Mouse (Mus musculus) stomach, postnatal 0 days (tissue): Measurements from ENCODE around the gene Olfr603. TPM values are rescaled to one million over a fixed set of nuclear protein-coding genes. Genes with fewer than 3 reads are reported as not detected.

Source experiments
- ATAC-seq: fragments of 200-750 bp; cut with Nextera tagmentation; 2 replicates; pipeline ENCODE4 v1.8.0; 2017; ENCODE audit not compliant: low FRiP score, low TSS enrichment
- DNase-seq: peaks from one replicate; pipeline ENCODE4 v3.0.0-alpha.2; 2016; ENCODE audit warnings: low spot score
- H3K27ac ChIP-seq: fragments of 300-500 bp; sonication (generic); replicated peaks from 2 replicates; pipeline ENCODE4 v1.5.1; 2014; ENCODE audit warnings: mild to moderate bottlenecking, control low read depth
- H3K27me3 ChIP-seq: fragments of 300-500 bp; sonication (generic); 2 replicates; pipeline ENCODE4 v1.6.1; 2014; ENCODE audit warnings: low read length; ENCODE audit not compliant: control insufficient read depth, insufficient read depth
- H3K36me3 ChIP-seq: fragments of 300-500 bp; sonication (generic); 2 replicates; pipeline ENCODE4 v1.6.1; 2014; ENCODE audit warnings: low read length, mixed read lengths; ENCODE audit not compliant: control insufficient read depth, insufficient read depth
- H3K4me1 ChIP-seq: fragments of 300-500 bp; sonication (generic); replicated peaks from 2 replicates; pipeline ENCODE4 v1.6.1; 2014; ENCODE audit warnings: antibody characterized with exemption; ENCODE audit not compliant: control insufficient read depth, insufficient read depth
- H3K4me2 ChIP-seq: fragments of 300-500 bp; sonication (generic); replicated peaks from 2 replicates; pipeline ENCODE4 v1.6.1; 2014; ENCODE audit warnings: low read depth, mild to moderate bottlenecking, control low read depth, moderate library complexity
- H3K4me3 ChIP-seq: fragments of 300-500 bp; sonication (generic); 2 replicates; pipeline ENCODE4 v1.5.1; 2014; ENCODE audit warnings: low read depth, low read length, control low read depth
- H3K9ac ChIP-seq: fragments of 300-500 bp; sonication (generic); 2 replicates; pipeline ENCODE4 v1.6.1; 2014; ENCODE audit warnings: mild to moderate bottlenecking, low read length, control low read depth, mixed read lengths
- H3K9me3 ChIP-seq: fragments of 300-500 bp; sonication (generic); 2 replicates; pipeline ENCODE4 v1.6.1; 2016; ENCODE audit warnings: low read length; ENCODE audit not compliant: control insufficient read depth
- CTCF ChIP-seq: IDR thresholded peaks from 2 replicates; pipeline ENCODE4 v1.5.1; 2016; ENCODE audit warnings: antibody characterized with exemption, low read depth, mild to moderate bottlenecking, moderate library complexity
- EP300 ChIP-seq: optimal IDR thresholded peaks from 2 replicates; pipeline ENCODE3; 2016; ENCODE audit warnings: antibody characterized with exemption
- WGBS: fragments of 180-500 bp; shearing (Covaris S2); extraction: QIAGEN DNeasy Blood & Tissue Kit; methylation state at CpG from one replicate; pipeline ENCODE4 v1.1.7; 2014; 5-methylcytosine and 5-hydroxymethylcytosine counted together
- microRNA-seq: library from miRNA; unstranded; fragments of <30 nt; microRNA quantifications from one replicate; pipeline ENCODE4, GENCODE M21; 2016
- polyA plus RNA-seq: library from polyadenylated mRNA; unstranded; fragments of >200 nt; fragmentation: Nextera tagmentation; extraction: Ambion mirVana; gene quantifications from 2 replicates; pipeline ENCODE4 v1.2.1, GENCODE M21; 2015

Olfr603 gene
- polyA plus RNA-seq, 1 experiment from 2014 or later: not detected

DNA sequence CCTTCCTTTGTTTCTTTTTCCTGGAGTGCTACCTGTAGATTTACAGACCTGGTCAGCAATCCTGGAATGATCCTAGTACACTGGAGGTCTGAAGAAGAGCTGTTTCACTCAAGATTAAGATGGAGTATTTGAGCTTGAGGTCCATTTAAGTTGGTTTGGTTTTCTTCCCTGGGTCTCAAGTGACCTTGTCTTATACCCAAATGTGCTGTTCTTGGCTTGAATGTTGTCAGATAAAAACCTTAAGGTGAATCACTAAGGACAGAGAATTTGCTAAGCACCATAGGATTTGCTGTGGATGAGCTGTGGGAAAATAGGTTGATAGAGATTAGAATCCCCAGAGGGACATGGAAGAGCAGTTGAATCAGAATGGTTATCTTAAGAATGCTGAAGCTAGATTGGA is 36.4 kb downstream of the Olfr603 start, which contains the start of gene Olfr600:
Gene Olfr600, minus strand, starts transcription at position 101 of the 400 bp plus-strand sequence.
- no peak for TF ChIP-seq EP300
- no peak for TF ChIP-seq CTCF
- H3K9me3 ChIP-seq: no peaks in the 10 kb centered on the region
- no peaks in the 10 kb centered on the region for H3K4me1 ChIP-seq
- no peak within 1 kb of the TSS for H3K4me3 ChIP-seq
- H3K36me3 ChIP-seq: no peaks in the 10 kb centered on the region
- H3K4me2 ChIP-seq: no peak within 1 kb of the TSS
- no peak within 1 kb of the TSS for H3K9ac ChIP-seq
- H3K27ac ChIP-seq: no peak within 1 kb of the TSS
- ATAC-seq (no peak), DNase-seq (no peak)
- no peaks in the 10 kb centered on the region for H3K27me3 ChIP-seq

DNA sequence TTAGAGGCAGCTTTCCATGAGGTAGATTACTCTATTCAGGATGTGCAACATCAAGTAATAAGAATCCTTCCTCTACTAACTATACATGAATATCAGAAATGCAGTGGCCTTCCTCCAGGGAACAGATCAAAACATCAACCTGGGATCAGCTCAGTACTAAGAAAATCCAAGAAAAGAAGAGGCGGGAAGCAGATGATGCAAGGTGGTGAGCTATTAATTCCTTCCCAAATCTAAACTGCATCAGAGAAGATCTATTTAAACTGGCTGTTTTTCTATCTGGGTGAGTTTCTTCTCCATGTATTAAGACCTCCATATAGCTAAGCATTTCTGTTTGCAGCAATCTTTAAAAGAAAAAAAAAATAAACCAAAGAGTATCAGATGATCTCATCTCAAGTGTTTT is 50.4 kb downstream of the Olfr603 start, which contains the start of gene Olfr599:
Gene Olfr599, plus strand, starts transcription at position 301 of the 400 bp plus-strand sequence.
- Histone ChIP-seq H3K4me2 (no peak within 1 kb of the TSS), H3K9ac (no peak within 1 kb of the TSS), H3K4me1 (no peaks in the 10 kb centered on the region), H3K36me3 (no peaks in the 10 kb centered on the region), H3K9me3 (no peaks in the 10 kb centered on the region), H3K27ac (no peak within 1 kb of the TSS), H3K27me3 (no peaks in the 10 kb centered on the region), H3K4me3 (no peak within 1 kb of the TSS)
- TF ChIP-seq CTCF: no peak
- no peak for TF ChIP-seq EP300
- DNase-seq (no peak), ATAC-seq (no peak)
- 90% methylated on average over 1 of the region's 1 CpGs for WGBS

Small RNA genes lying within 50 kb of the gene (microRNA-seq; reads per million reads assigned to microRNA genes)
- gene Gm25774: not detected

Other genes starting within 250 kb of the Olfr603 start
- not detected in 2 replicates for gene Olfr588-ps1, start 245.3 kb downstream of the Olfr603 start, polyA plus RNA-seq
- gene Olfr589, start 229.8 kb downstream of the Olfr603 start, polyA plus RNA-seq: not detected in 2 replicates
- gene Olfr591, start 207.8 kb downstream of the Olfr603 start, polyA plus RNA-seq: not detected in 2 replicates
- gene Olfr592, start 201.4 kb downstream of the Olfr603 start, polyA plus RNA-seq: 0.04 TPM in 1 of 2 replicates, not detected in the other
- gene Olfr593, start 174.3 kb downstream of the Olfr603 start, polyA plus RNA-seq: not detected in 2 replicates
- not detected in 2 replicates for gene Olfr594, start 169.2 kb downstream of the Olfr603 start, polyA plus RNA-seq
- gene Usp17ld, start 133.7 kb downstream of the Olfr603 start, polyA plus RNA-seq: not detected in 2 replicates
- not detected in 2 replicates for gene Olfr596, start 80.5 kb downstream of the Olfr603 start, polyA plus RNA-seq
- gene Olfr597, start 69.9 kb downstream of the Olfr603 start, polyA plus RNA-seq: not detected in 2 replicates
- not detected in 2 replicates for gene Olfr598, start 62.6 kb downstream of the Olfr603 start, polyA plus RNA-seq
- gene Olfr599, start 50.3 kb downstream of the Olfr603 start, polyA plus RNA-seq: not detected in 2 replicates
- not detected in 2 replicates for gene Olfr600, start 36.5 kb downstream of the Olfr603 start, polyA plus RNA-seq
- gene Olfr601, start 23.5 kb downstream of the Olfr603 start, polyA plus RNA-seq: not detected in 2 replicates
- not detected in 2 replicates for gene Usp17lc, start 28.9 kb upstream of the Olfr603 start, polyA plus RNA-seq
- not detected in 2 replicates for gene Olfr605, start 59.3 kb upstream of the Olfr603 start, polyA plus RNA-seq
- gene Olfr606, start 62.9 kb upstream of the Olfr603 start, polyA plus RNA-seq: not detected in 2 replicates
- gene Olfr607, start 78.0 kb upstream of the Olfr603 start, polyA plus RNA-seq: not detected in 2 replicates
- gene Olfr608, start 83.7 kb upstream of the Olfr603 start, polyA plus RNA-seq: not detected in 2 replicates
- not detected in 2 replicates for gene Olfr609, start 111.9 kb upstream of the Olfr603 start, polyA plus RNA-seq
- gene Olfr610, start 125.9 kb upstream of the Olfr603 start, polyA plus RNA-seq: not detected in 2 replicates
- not detected in 2 replicates for gene Olfr611, start 134.7 kb upstream of the Olfr603 start, polyA plus RNA-seq
- not detected in 2 replicates for gene Olfr612, start 156.5 kb upstream of the Olfr603 start, polyA plus RNA-seq
- not detected in 2 replicates for gene Olfr613, start 161.9 kb upstream of the Olfr603 start, polyA plus RNA-seq
- not detected in 2 replicates for gene Olfr615, start 169.9 kb upstream of the Olfr603 start, polyA plus RNA-seq
- gene Olfr616, start 183.0 kb upstream of the Olfr603 start, polyA plus RNA-seq: not detected in 2 replicates
- not detected in 2 replicates for gene Olfr617, start 186.9 kb upstream of the Olfr603 start, polyA plus RNA-seq
- 0.10 and 0.22 TPM in 2 replicates for gene Olfr618, start 203.9 kb upstream of the Olfr603 start, polyA plus RNA-seq
- not detected in 2 replicates for gene Olfr619, start 214.4 kb upstream of the Olfr603 start, polyA plus RNA-seq
- 0.10 TPM in 1 of 2 replicates, not detected in the other for gene Olfr620, start 226.4 kb upstream of the Olfr603 start, polyA plus RNA-seq